Mouse (Mus musculus): ENCODE results near the gene Tspan32.

Tspan32 gene

DNA sequence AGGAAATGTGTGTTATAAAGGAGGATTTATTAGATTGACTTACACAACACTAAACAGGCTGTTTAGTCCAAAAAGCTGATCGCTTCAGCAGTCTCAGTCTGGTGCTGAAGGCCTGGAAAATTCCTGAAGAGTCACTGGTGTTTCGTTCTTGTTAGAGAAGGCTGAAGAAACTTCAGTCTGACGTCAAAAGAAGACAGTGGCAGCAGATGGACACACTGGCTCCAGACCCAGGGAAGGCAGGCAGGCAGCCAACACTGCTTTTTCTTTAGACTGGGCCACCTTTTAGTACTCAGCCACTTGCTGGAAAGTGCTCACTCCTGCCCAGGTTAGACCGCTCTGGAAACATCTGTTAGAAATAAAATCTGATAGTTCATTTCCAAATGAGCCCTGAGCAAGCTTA lies 28.7 kb downstream of the Tspan32 start:
- DNase-seq (ENCODE audit: low spot score in 2 of 2) = no peak

- DNase-seq (ENCODE audit: low spot score in 2 of 2) = no peak
Measured at GRCm38 (mm10) chr7:143034112-143034511, 29.3 kb downstream of the Tspan32 start.

GRCm38 (mm10) chr7:143034519-143035450 lies 29.9 kb downstream of the Tspan32 start:
- DNase-seq (ENCODE audit: low spot score in 2 of 2) = no peak

DNA sequence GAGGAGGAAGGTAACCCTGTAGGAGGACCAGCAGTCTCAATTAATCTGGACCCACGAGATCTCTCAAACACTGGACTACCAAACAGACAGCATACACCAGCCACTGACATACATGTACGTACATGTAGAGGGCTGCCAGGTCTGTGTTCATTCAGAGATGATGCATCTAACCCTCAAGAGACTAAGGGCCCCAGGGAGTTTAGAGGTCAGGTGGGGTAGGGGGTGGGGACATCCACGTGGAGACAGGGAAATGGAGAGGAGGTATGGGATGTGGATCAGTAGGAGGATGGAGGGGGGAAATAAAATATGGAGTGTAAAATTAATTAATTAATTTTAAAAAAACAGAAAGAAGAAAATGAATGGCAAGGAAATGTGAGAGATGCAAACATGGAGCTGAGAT lies 31.9 kb downstream of the Tspan32 start:
- DNase-seq (ENCODE audit: low spot score in 2 of 2) = no peak

- DNase-seq (ENCODE audit: low spot score in 2 of 2) = no peak
Measured at GRCm38 (mm10) chr7:143037306-143037705, 32.5 kb downstream of the Tspan32 start.

DNA sequence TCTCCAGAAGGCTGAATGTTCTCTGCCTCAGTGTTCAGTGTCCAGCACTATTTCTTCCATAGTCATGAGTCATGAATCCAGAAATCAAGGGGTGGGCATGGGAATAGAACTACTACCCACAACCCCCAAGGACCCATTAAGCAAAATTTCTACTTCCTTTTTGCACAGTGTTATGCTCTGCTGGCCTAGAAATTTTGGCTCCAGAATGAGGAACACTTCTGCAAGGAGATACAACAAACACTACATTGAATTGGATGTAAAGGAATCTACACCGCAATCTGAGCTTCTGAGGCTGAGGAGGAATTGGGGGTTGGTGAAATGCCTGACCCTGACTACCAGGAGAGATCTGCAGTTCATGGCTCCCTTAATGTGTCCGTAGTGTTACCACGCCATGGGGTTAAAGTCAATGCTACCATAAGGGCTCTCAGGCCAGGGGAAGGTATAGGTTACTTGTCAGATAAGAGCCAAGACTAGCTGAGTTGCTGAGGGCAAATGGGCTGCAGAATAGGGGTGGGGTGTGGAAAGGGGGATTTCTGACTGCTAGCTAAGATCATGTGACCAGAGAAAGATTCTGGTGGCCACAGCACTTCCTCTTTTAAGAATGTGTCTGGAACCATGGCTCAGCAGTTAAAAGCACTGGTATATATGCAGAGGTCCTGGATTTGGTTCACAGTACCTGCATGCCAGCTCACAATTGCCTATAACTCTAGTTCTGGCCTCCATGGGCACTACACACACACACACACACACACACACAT lies 33.5 kb downstream of the Tspan32 start:
- no peak for DNase-seq (ENCODE audit: low spot score in 2 of 2)

- DNase-seq (ENCODE audit: low spot score in 2 of 2) = no peak
Measured at GRCm38 (mm10) chr7:143040561-143040960, 35.7 kb downstream of the Tspan32 start.

- DNase-seq (ENCODE audit: low spot score in 2 of 2) = no peak
Measured at GRCm38 (mm10) chr7:143041138-143041822, 36.4 kb downstream of the Tspan32 start.

DNA sequence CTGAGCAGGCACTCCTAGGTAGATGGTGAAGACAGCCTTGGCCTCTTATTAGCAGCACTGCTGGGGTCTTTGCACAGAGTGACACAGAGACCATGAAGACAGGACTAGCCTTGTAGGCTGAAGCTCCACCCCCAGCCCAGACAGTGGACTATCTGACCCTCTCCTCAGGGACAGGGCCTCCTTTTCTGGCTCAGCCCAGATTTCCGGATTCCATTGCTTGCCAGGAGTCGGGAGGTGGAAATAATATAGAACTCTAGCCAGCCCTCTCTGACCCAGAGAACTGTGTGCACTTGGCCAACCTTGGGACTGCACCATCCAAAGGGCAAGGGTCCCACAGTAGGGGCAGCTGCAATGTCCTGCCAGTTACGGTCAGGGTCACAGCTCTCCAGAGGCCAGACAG lies 37.2 kb downstream of the Tspan32 start:
- DNase-seq (ENCODE audit: low spot score in 2 of 2) = no peak

GRCm38 (mm10) chr7:143042897-143043300 lies 38.1 kb downstream of the Tspan32 start:
- no peak for DNase-seq (ENCODE audit: low spot score in 2 of 2)

- no peak for DNase-seq (ENCODE audit: low spot score in 2 of 2)
Measured at GRCm38 (mm10) chr7:143044049-143044825, 39.4 kb downstream of the Tspan32 start.

- DNase-seq (ENCODE audit: low spot score in 2 of 2) = no peak
Measured at GRCm38 (mm10) chr7:143044826-143045206, 40.0 kb downstream of the Tspan32 start.

GRCm38 (mm10) chr7:143046358-143046757 lies 41.5 kb downstream of the Tspan32 start:
- DNase-seq (ENCODE audit: low spot score in 2 of 2) = no peak

- DNase-seq (ENCODE audit: low spot score in 2 of 2) = no peak
Measured at GRCm38 (mm10) chr7:143049331-143049730, 44.5 kb downstream of the Tspan32 start.

GRCm38 (mm10) chr7:143049841-143050816 lies 45.3 kb downstream of the Tspan32 start:
- DNase-seq (ENCODE audit: low spot score in 2 of 2) = no peak

DNA sequence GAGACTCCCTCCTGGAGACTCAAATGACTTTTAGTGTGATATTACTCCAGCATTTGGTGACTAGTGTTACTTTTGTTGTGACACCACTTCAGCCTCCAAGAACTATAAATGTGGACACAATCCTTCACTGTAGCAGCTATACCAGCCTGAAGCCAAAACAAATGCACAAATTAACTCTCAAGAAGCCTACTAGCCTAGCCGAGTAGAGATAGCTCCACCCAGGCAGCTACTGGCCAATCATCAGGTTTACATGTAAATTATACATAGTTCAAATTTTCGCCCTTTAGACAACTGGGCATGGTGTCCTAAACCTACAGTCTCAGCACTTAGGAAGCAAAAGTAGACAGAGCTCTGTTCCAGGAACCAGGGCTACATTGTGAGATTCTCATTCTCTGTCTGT lies 46.5 kb downstream of the Tspan32 start:
- no peak for DNase-seq (ENCODE audit: low spot score in 2 of 2)

DNA sequence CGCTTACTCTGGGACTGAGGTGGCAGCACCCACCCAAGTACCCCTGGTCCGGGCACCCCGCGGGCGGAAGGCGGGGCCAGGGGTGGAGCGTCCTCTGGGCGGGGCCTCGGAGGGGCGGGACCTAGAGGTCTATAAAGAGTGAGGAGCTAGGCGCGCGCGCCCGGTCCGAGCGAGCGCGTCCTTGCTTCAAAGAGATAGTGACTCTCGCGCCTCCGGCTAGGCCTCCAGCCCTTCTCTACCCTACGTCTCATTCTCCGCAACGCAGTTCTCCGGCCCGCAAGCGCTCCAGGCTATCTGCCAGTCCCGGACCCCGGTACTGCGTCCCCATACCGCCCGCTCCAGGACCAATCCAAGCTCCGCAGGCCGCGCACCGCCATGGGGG lies 47.8 kb downstream of the Tspan32 start, which contains the start of gene Cd81:
Cd81 (plus strand) TSS at position 114 of the 382 bp plus-strand sequence.
- peak; percentile 90 to 94 for DNase-seq (ENCODE audit: low spot score in 2 of 2)

DNA sequence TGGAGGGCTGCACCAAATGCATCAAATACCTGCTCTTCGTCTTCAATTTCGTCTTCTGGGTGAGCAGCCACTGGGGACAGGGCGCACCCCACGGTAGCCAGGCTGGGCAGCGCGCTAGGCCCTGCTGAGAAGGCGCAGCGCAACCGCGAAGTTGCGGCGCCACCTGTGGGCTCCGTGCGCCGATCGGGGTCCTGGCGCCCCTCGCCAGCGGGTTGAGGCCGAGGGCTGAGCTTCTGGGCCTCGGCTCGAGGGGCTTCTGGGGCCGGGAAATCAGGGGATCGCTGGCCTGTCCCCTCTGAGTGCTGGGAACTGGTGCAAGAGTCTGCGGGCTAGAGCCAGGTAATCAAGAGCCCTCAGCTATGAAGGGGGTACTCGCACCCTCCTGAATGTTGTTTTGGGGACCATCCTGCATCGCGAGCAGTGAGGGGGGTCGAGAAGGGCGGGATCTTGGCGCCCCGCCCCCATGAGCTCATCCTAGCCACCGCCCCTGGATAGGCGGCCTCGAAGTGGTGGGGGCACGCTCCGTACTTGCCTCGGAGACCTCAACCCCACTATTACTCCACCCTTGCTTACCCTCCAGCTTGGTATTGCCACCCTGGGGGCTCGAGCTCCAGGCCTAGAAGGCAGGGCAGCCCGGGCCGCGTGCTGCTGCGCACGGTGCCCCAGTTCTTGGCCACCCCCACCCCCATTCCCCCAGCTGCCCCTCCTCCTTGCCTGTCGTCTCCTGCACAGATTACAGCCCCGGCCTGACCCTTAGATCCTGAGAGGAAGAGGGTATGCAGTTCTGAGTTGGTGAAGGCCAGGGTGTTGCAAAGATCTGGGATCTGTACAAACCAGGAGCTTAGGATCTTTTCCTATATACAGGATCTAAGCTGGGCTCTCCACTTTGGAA lies 48.4 kb downstream of the Tspan32 start:
- DNase-seq (ENCODE audit: low spot score in 2 of 2) = peak; percentile 75 to 79

DNA sequence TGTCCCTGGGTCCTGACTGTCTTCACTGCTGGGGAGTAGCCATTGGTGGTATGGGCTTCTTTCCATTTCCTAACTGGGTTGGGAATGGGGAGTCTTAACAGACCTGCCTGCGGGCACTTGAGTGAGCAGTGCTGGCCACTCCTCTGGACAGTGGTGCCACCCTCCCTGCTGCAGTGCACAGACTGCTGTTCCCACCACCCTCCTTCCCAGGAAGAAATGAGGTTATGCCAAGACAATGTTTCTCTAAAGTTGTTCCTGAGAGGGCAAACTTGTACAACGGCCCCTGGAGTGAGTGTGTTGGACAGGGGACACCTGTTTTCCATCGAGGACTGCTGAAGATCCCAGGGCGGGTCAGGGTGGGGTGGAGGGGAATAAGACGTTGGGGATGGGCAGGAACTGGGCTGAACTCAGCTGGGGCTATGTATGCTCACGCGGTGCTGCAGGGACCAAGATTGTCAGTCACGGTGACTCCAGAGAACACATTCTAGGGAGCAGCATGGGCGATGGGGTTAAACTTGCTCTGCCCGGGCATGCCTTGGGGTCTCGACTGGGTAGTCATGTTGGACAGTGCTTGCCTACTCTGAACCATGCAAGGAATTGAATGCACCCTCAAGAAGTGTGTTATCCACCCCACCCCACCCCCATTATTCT lies 49.2 kb downstream of the Tspan32 start:
- DNase-seq (ENCODE audit: low spot score in 2 of 2) = no peak

Data from thymus, postnatal 10 days (tissue).